Mouse (Mus musculus) lung, adult 2 months (tissue): ENCODE data around the gene Grik4.

Source experiments
- CTCF ChIP-seq: fragments of 200-500 bp; IDR thresholded peaks from 2 replicates; pipeline ENCODE4 v1.5.1; 2011; ENCODE audit warnings: mild to moderate bottlenecking, low read length, control low read depth; ENCODE audit not compliant: insufficient read depth
- POLR2A ChIP-seq: fragments of 200-500 bp; IDR thresholded peaks from 2 replicates; pipeline ENCODE4 v1.6.1; 2011; ENCODE audit warnings: low read depth, mild to moderate bottlenecking, control low read depth, low read length, borderline replicate concordance; ENCODE audit errors: extremely low read depth

- no peak for TF ChIP-seq CTCF
- no peak for TF ChIP-seq POLR2A
These were observed 331.8 kb downstream of the Grik4 start for GRCm38 (mm10) chr9:42612482-42612991.
